8 mouse cellular contexts compared by ENCODE assay signal in genomic region chr7:127027885-127028284, GRCm38 (mm10). TPM values are rescaled to one million over a fixed set of nuclear protein-coding genes. Genes with fewer than 3 reads are reported as not detected.
A peak's percentile ranks its signal among the peaks of the same experiment; 100 is the strongest.
DNase-seq lines count a peak whose midpoint lies in the region; ATAC-seq and TF ChIP-seq lines count a peak whose summit lies in the region.

No protein-coding gene starts in this region.

- peak overlapping the region; percentile 42 for H3K4me2 ChIP-seq in neural tube, embryonic 11.5 days (ENCODE audit: low read depth)
- peak overlapping the region; percentile 68 for H3K4me2 ChIP-seq in limb, embryonic 14.5 days (replicated peaks; ENCODE audit: low read depth, low read length, severe bottlenecking)
- H3K4me2 ChIP-seq in stomach, embryonic 16.5 days (ENCODE audit: low read depth, low read length) = peak overlapping the region; percentile 90

- H3K36me3 ChIP-seq in neural tube, embryonic 11.5 days (ENCODE audit: control insufficient read depth, insufficient read depth, low read length) = peaks cover 23% of the 10 kb centered on the region
- peaks cover 66% of the 10 kb centered on the region for H3K36me3 ChIP-seq in limb, embryonic 14.5 days (ENCODE audit: control insufficient read depth, insufficient read depth, low read length)
- peaks cover 5% of the 10 kb centered on the region; the same call in 1 of the 2 replicates for H3K36me3 ChIP-seq in stomach, embryonic 16.5 days (ENCODE audit: control insufficient read depth, insufficient read depth, low read length)

- no peak for TF ChIP-seq POLR2A in limb, embryonic 14.5 days (IDR thresholded peaks at IDR 0.05; ENCODE audit: borderline replicate concordance, extremely low read depth, insufficient read depth, insufficient read length)

- no peak for DNase-seq in cerebellum, adult 11 months
- DNase-seq in neural tube, embryonic 11.5 days (ENCODE audit: low spot score) = no peak
- no peak for DNase-seq in neural tube, embryonic 10.5 days (ENCODE audit: extremely low spot score, low spot score)
- no peak for DNase-seq in limb, embryonic 14.5 days (ENCODE audit: low spot score)
- DNase-seq in adrenal gland, postnatal 25 days = no peak
- DNase-seq in retina, embryonic 14.5 days (ENCODE audit: low spot score) = no peak

- no peaks in the 10 kb centered on the region for H3K27me3 ChIP-seq in neural tube, embryonic 11.5 days (ENCODE audit: control insufficient read depth, insufficient read depth, low read length)
- no peaks in the 10 kb centered on the region for H3K27me3 ChIP-seq in limb, embryonic 14.5 days (ENCODE audit: control insufficient read depth, insufficient read depth, low read length)
- H3K27me3 ChIP-seq in stomach, embryonic 16.5 days (ENCODE audit: control insufficient read depth, insufficient read depth, low read length) = no peaks in the 10 kb centered on the region

- H3K4me1 ChIP-seq in neural tube, embryonic 11.5 days (ENCODE audit: control insufficient read depth, insufficient read depth, low read length) = peaks cover 29% of the 10 kb centered on the region
- H3K4me1 ChIP-seq in limb, embryonic 14.5 days (ENCODE audit: control insufficient read depth, insufficient read depth, low read length) = peaks cover 26% of the 10 kb centered on the region
- peaks cover 26% of the 10 kb centered on the region for H3K4me1 ChIP-seq in stomach, embryonic 16.5 days (ENCODE audit: control insufficient read depth, insufficient read depth, low read length)

- WGBS in neural tube, embryonic 11.5 days = 78% methylated on average over 8 of the region's 8 CpGs
- 65% methylated on average over 7 of the region's 8 CpGs for WGBS in limb, embryonic 14.5 days
- WGBS in stomach, embryonic 16.5 days = 60% methylated on average over 8 of the region's 8 CpGs

- H3K27ac ChIP-seq in neural tube, embryonic 11.5 days (ENCODE audit: low read depth, low read length) = peak overlapping the region; percentile 63
- peak overlapping the region; percentile 88 for H3K27ac ChIP-seq in limb, embryonic 14.5 days (replicated peaks; ENCODE audit: low read depth, low read length)
- peak overlapping the region; percentile 95 for H3K27ac ChIP-seq in stomach, embryonic 16.5 days (ENCODE audit: low read length)

- peak overlapping the region; percentile 99 for H3K4me3 ChIP-seq in neural tube, embryonic 11.5 days (ENCODE audit: low read depth, low read length)
- peak overlapping the region; percentile 96 for H3K4me3 ChIP-seq in limb, embryonic 14.5 days (replicated peaks; ENCODE audit: low read length)
- H3K4me3 ChIP-seq in stomach, embryonic 16.5 days (replicated peaks; ENCODE audit: low read length) = peak overlapping the region; percentile 93

- ATAC-seq in cerebellum, adult (ENCODE audit: insufficient number of reproducible peaks, low FRiP score, low TSS enrichment) = peak; percentile 1; the same call in 1 of the 2 replicates
- ATAC-seq in neural tube, embryonic 11.5 days (ENCODE audit: insufficient read depth, low FRiP score, low TSS enrichment) = peak; percentile 5; the same call in 1 of the 2 replicates
- no peak for ATAC-seq in limb, embryonic 14.5 days (ENCODE audit: low FRiP score, low read depth)
- no peak for ATAC-seq in stomach, embryonic 16.5 days (ENCODE audit: insufficient read depth, low FRiP score)

- H3K9me3 ChIP-seq in neural tube, embryonic 11.5 days (ENCODE audit: control insufficient read depth, low read length) = no peaks in the 10 kb centered on the region
- no peaks in the 10 kb centered on the region for H3K9me3 ChIP-seq in limb, embryonic 14.5 days (ENCODE audit: control insufficient read depth, low read length)
- H3K9me3 ChIP-seq in stomach, embryonic 16.5 days (replicated peaks; ENCODE audit: control insufficient read depth, low read length) = no peaks in the 10 kb centered on the region

- peak overlapping the region; percentile 26 for H3K9ac ChIP-seq in neural tube, embryonic 11.5 days (ENCODE audit: low read length)
- peak overlapping the region; percentile 53 for H3K9ac ChIP-seq in limb, embryonic 14.5 days (ENCODE audit: low read depth, low read length, severe bottlenecking)
- peak overlapping the region; percentile 68 for H3K9ac ChIP-seq in stomach, embryonic 16.5 days (ENCODE audit: low read length)

RNA-seq across cellular contexts. Expression of gene Maz, which starts 1.0 kb away (rescaled TPM):
- polyA plus RNA-seq in neural tube, embryonic 11.5 days (2014; fragmentation: Nextera tagmentation; extraction: Ambion mirVana) = 90.8 and 94.5 TPM in 2 replicates
- 298 and 365 TPM in 2 replicates for polyA plus RNA-seq in limb, embryonic 14.5 days (2012; rRNA removed)
- 66.7 and 81.4 TPM in 2 replicates for polyA plus RNA-seq in limb, embryonic 14.5 days (2014; fragmentation: Nextera tagmentation; extraction: Ambion mirVana)
- 23.2 and 27.9 TPM in 2 replicates for polyA plus RNA-seq in stomach, embryonic 16.5 days (2015; fragmentation: Nextera tagmentation; extraction: Ambion mirVana)
- 167 and 171 TPM in 2 replicates for total RNA-seq in adrenal gland, postnatal 25 days (2021)

RNA-seq across cellular contexts. Expression of gene Prrt2, which starts 6.9 kb away (rescaled TPM):
- 6.2 and 6.9 TPM in 2 replicates for polyA plus RNA-seq in neural tube, embryonic 11.5 days (2014; fragmentation: Nextera tagmentation; extraction: Ambion mirVana)
- 74.6 and 130 TPM in 2 replicates for polyA plus RNA-seq in limb, embryonic 14.5 days (2012; rRNA removed)
- polyA plus RNA-seq in limb, embryonic 14.5 days (2014; fragmentation: Nextera tagmentation; extraction: Ambion mirVana) = 21.2 and 21.3 TPM in 2 replicates
- 8.5 and 9.6 TPM in 2 replicates for polyA plus RNA-seq in stomach, embryonic 16.5 days (2015; fragmentation: Nextera tagmentation; extraction: Ambion mirVana)
- total RNA-seq in adrenal gland, postnatal 25 days (2021) = 2.2 and 5.1 TPM in 2 replicates

RNA-seq across cellular contexts. Expression of gene Gm42742, which starts 7.0 kb away (rescaled TPM):
- 14.3 and 19.4 TPM in 2 replicates for polyA plus RNA-seq in neural tube, embryonic 11.5 days (2014; fragmentation: Nextera tagmentation; extraction: Ambion mirVana)
- polyA plus RNA-seq in limb, embryonic 14.5 days (2012; rRNA removed) = 111 and 143 TPM in 2 replicates
- 26.8 and 37.7 TPM in 2 replicates for polyA plus RNA-seq in limb, embryonic 14.5 days (2014; fragmentation: Nextera tagmentation; extraction: Ambion mirVana)
- 31.1 and 39.0 TPM in 2 replicates for polyA plus RNA-seq in stomach, embryonic 16.5 days (2015; fragmentation: Nextera tagmentation; extraction: Ambion mirVana)
- total RNA-seq in adrenal gland, postnatal 25 days (2021) = 31.0 and 44.0 TPM in 2 replicates

RNA-seq across cellular contexts. Expression of gene Pagr1a, which starts 10.7 kb away (rescaled TPM):
- 99.6 and 105 TPM in 2 replicates for polyA plus RNA-seq in neural tube, embryonic 11.5 days (2014; fragmentation: Nextera tagmentation; extraction: Ambion mirVana)
- 27.0 and 31.9 TPM in 2 replicates for polyA plus RNA-seq in limb, embryonic 14.5 days (2012; rRNA removed)
- polyA plus RNA-seq in limb, embryonic 14.5 days (2014; fragmentation: Nextera tagmentation; extraction: Ambion mirVana) = 47.6 and 63.6 TPM in 2 replicates
- polyA plus RNA-seq in stomach, embryonic 16.5 days (2015; fragmentation: Nextera tagmentation; extraction: Ambion mirVana) = 43.5 and 56.6 TPM in 2 replicates
- 13.4 and 28.2 TPM in 2 replicates for total RNA-seq in adrenal gland, postnatal 25 days (2021)

RNA-seq across cellular contexts. Expression of gene Pagr1b, which starts 11.6 kb away (rescaled TPM):
- 1.1 TPM in 1 of 2 replicates, not detected in the other for polyA plus RNA-seq in neural tube, embryonic 11.5 days (2014; fragmentation: Nextera tagmentation; extraction: Ambion mirVana)
- 3.2 and 4.3 TPM in 2 replicates for polyA plus RNA-seq in limb, embryonic 14.5 days (2012; rRNA removed)
- 0.61 TPM in 1 of 2 replicates, not detected in the other for polyA plus RNA-seq in limb, embryonic 14.5 days (2014; fragmentation: Nextera tagmentation; extraction: Ambion mirVana)
- 0.36 TPM in 1 of 2 replicates, not detected in the other for polyA plus RNA-seq in stomach, embryonic 16.5 days (2015; fragmentation: Nextera tagmentation; extraction: Ambion mirVana)
- total RNA-seq in adrenal gland, postnatal 25 days (2021) = 1.7 and 2.8 TPM in 2 replicates

Comparison
In these comparisons a context has a peak if more than half of its experiments do, and no peak if none do; other contexts are left out.
1. ATAC-seq: peak in cerebellum, adult (single experiment) and neural tube, embryonic 11.5 days (single experiment); none in limb, embryonic 14.5 days (single experiment) and stomach, embryonic 16.5 days (single experiment).
2. Peak in every context shown above with its lines, with median percentiles within 50 percentile points of each other: H3K27ac ChIP-seq, H3K4me2 ChIP-seq, H3K4me3 ChIP-seq and H3K9ac ChIP-seq.